Mouse (Mus musculus) MEL (cell line): Measurements from ENCODE around the gene Mprip. TPM values are rescaled to one million over a fixed set of nuclear protein-coding genes. Genes with fewer than 3 reads are reported as not detected.

Experiments
- DNase-seq: peaks from one replicate; pipeline ENCODE4 v3.0.0; 2011; ENCODE audit warnings: low read depth, low spot score
- H3K27ac ChIP-seq: 2 replicates; pipeline ENCODE4 v1.5.1; 2012; ENCODE audit warnings: low read depth, mild to moderate bottlenecking, control low read depth, low read length, moderate library complexity; ENCODE audit not compliant: control insufficient read depth
- H3K27me3 ChIP-seq, 2 experiments: fragments of 150-350 bp in 1 of 2; sonication (generic) in 1 of 2; 2 replicates each; pipeline ENCODE4 v1.6.1; 2012; ENCODE audit warnings: low read length in 2 of 2, mild to moderate bottlenecking in 2 of 2, improper control_type of control experiment in 1 of 2, moderate library complexity in 1 of 2; ENCODE audit not compliant: insufficient read depth in 2 of 2, control insufficient read depth in 1 of 2
- H3K36me3 ChIP-seq, 2 experiments: 2 replicates each; pipeline ENCODE4 v1.6.1; 2012 to 2014; ENCODE audit warnings: low read length in 2 of 2, improper control_type of control experiment in 1 of 2, inconsistent platforms in 1 of 2, mild to moderate bottlenecking in 1 of 2; ENCODE audit not compliant: insufficient read depth in 2 of 2, control insufficient read depth in 1 of 2
- H3K4me1 ChIP-seq, 2 experiments: fragments of 150-350 bp in 1 of 2; sonication (generic) in 1 of 2; 2 replicates each; pipeline ENCODE4 v1.6.1; 2012; ENCODE audit warnings: low read length in 2 of 2, improper control_type of control experiment in 1 of 2, mild to moderate bottlenecking in 1 of 2; ENCODE audit not compliant: insufficient read depth in 2 of 2, control insufficient read depth in 1 of 2
- H3K4me3 ChIP-seq, 2 experiments: fragments of 150-350 bp in 1 of 2; sonication (generic) in 1 of 2; 2 replicates each; pipeline ENCODE4 v1.5.1; 2012; ENCODE audit warnings: low read depth in 2 of 2, low read length in 2 of 2, mild to moderate bottlenecking in 2 of 2, moderate library complexity in 2 of 2, control low read depth in 1 of 2, improper control_type of control experiment in 1 of 2; ENCODE audit not compliant: control insufficient read depth in 1 of 2, insufficient read depth in 1 of 2
- H3K79me2 ChIP-seq: 2 replicates; pipeline ENCODE4 v1.6.1; 2012; ENCODE audit warnings: mild to moderate bottlenecking, low read length, moderate library complexity; ENCODE audit not compliant: control insufficient read depth, poor library complexity, insufficient read depth
- H3K9ac ChIP-seq: 2 replicates; pipeline ENCODE4 v1.6.1; 2012; ENCODE audit warnings: low read depth, mild to moderate bottlenecking, control low read depth, low read length, moderate library complexity; ENCODE audit not compliant: control insufficient read depth, poor library complexity, severe bottlenecking
- H3K9me3 ChIP-seq: fragments of 150-350 bp; sonication (generic); replicated peaks from 2 replicates; pipeline ENCODE4 v1.6.1; 2012; ENCODE audit warnings: mild to moderate bottlenecking, low read length, improper control_type of control experiment, moderate library complexity; ENCODE audit not compliant: insufficient read depth
- BHLHE40 ChIP-seq: IDR thresholded peaks from 2 replicates; pipeline ENCODE4 v1.6.1; 2012; ENCODE audit warnings: low read depth, mild to moderate bottlenecking, inconsistent platforms, low read length, improper control_type of control experiment, borderline replicate concordance
- CHD2 ChIP-seq: IDR thresholded peaks from 2 replicates; pipeline ENCODE4 v1.6.1; 2011; ENCODE audit warnings: low read length, improper control_type of control experiment
- CTCF ChIP-seq, 3 experiments: IDR thresholded peaks in 2 of 3; conservative IDR thresholded peaks in 1 of 3; 2 replicates each; pipeline ENCODE4 v1.5.1; 2011 to 2012; ENCODE audit warnings: low read length in 3 of 3, low read depth in 2 of 3, mild to moderate bottlenecking in 2 of 3, improper control_type of control experiment in 1 of 3, inconsistent platforms in 1 of 3, mixed read lengths in 1 of 3, moderate library complexity in 1 of 3; ENCODE audit not compliant: control insufficient read depth in 1 of 3, insufficient read depth in 1 of 3, poor library complexity in 1 of 3, severe bottlenecking in 1 of 3
- E2F4 ChIP-seq: IDR thresholded peaks from 2 replicates; pipeline ENCODE4 v1.6.1; 2011; ENCODE audit warnings: low read depth, low read length, improper control_type of control experiment, borderline replicate concordance
- GATA1 ChIP-seq: IDR thresholded peaks from 2 replicates; pipeline ENCODE4 v1.6.1; 2011; ENCODE audit warnings: low read depth, low read length, improper control_type of control experiment
- HCFC1 ChIP-seq: IDR thresholded peaks from 2 replicates; pipeline ENCODE4 v1.6.1; 2012; ENCODE audit warnings: low read depth, mild to moderate bottlenecking, inconsistent platforms, low read length, improper control_type of control experiment, moderate library complexity
- JUND ChIP-seq: IDR thresholded peaks from 2 replicates; pipeline ENCODE4 v1.6.1; 2011; ENCODE audit warnings: low read depth, mild to moderate bottlenecking, improper control_type of control experiment, low read length
- MAFK ChIP-seq: IDR thresholded peaks from 2 replicates; pipeline ENCODE4 v1.6.1; 2011; ENCODE audit warnings: low read depth, mild to moderate bottlenecking, low read length, improper control_type of control experiment, borderline replicate concordance
- MAX ChIP-seq: IDR thresholded peaks from 2 replicates; pipeline ENCODE4 v1.6.1; 2011; ENCODE audit warnings: low read length, improper control_type of control experiment
- MEF2A ChIP-seq: IDR thresholded peaks from 2 replicates; pipeline ENCODE4 v1.6.1; 2014; ENCODE audit warnings: low read depth, mild to moderate bottlenecking, inconsistent platforms, low read length, improper control_type of control experiment; ENCODE audit not compliant: poor library complexity, insufficient replicate concordance, severe bottlenecking; ENCODE audit errors: extremely low read depth
- MXI1 ChIP-seq: IDR thresholded peaks from 2 replicates; pipeline ENCODE4 v1.6.1; 2011; ENCODE audit warnings: mild to moderate bottlenecking, low read depth, low read length, improper control_type of control experiment
- MYB ChIP-seq: IDR thresholded peaks from 2 replicates; pipeline ENCODE4 v1.6.1; 2011; ENCODE audit warnings: mild to moderate bottlenecking, low read depth, low read length, improper control_type of control experiment
- NELFE ChIP-seq: IDR thresholded peaks from 2 replicates; pipeline ENCODE4 v1.6.1; 2011; ENCODE audit warnings: low read depth, low read length, improper control_type of control experiment
- POLR2AphosphoS2 ChIP-seq: IDR thresholded peaks from 2 replicates; pipeline ENCODE4 v1.6.1; 2011; ENCODE audit warnings: low read length, improper control_type of control experiment
- POLR2AphosphoS5 ChIP-seq: IDR thresholded peaks from 2 replicates; pipeline ENCODE4 v1.6.1; 2012; ENCODE audit warnings: low read depth, borderline replicate concordance, mild to moderate bottlenecking, inconsistent platforms, low read length, moderate library complexity, mixed read lengths
- RAD21 ChIP-seq: IDR thresholded peaks from 2 replicates; pipeline ENCODE4 v1.6.1; 2011; ENCODE audit warnings: mild to moderate bottlenecking, low read depth, low read length, improper control_type of control experiment
- RCOR1 ChIP-seq: IDR thresholded peaks from 2 replicates; pipeline ENCODE4 v1.6.1; 2012; ENCODE audit warnings: low read depth, mild to moderate bottlenecking, inconsistent platforms, low read length, improper control_type of control experiment
- SIN3A ChIP-seq: IDR thresholded peaks from 2 replicates; pipeline ENCODE4 v1.6.1; 2012; ENCODE audit warnings: low read length, improper control_type of control experiment, inconsistent platforms
- SMC3 ChIP-seq: IDR thresholded peaks from 2 replicates; pipeline ENCODE4 v1.6.1; 2011; ENCODE audit warnings: low read depth, low read length, improper control_type of control experiment
- TAL1 ChIP-seq: IDR thresholded peaks from 2 replicates; pipeline ENCODE4 v1.6.1; 2012; ENCODE audit warnings: mild to moderate bottlenecking, inconsistent platforms, low read length, moderate library complexity, mixed read lengths
- TBP ChIP-seq: IDR thresholded peaks from 2 replicates; pipeline ENCODE4 v1.8.0; 2011; ENCODE audit warnings: low read depth, low read length, improper control_type of control experiment
- TCF12 ChIP-seq: IDR thresholded peaks from 2 replicates; pipeline ENCODE4 v1.6.1; 2014; ENCODE audit warnings: low read depth, mild to moderate bottlenecking, inconsistent platforms, low read length, improper control_type of control experiment, moderate library complexity
- UBTF ChIP-seq: IDR thresholded peaks from 2 replicates; pipeline ENCODE4 v1.6.1; 2012; ENCODE audit warnings: low read depth, mild to moderate bottlenecking, inconsistent platforms, low read length, improper control_type of control experiment, moderate library complexity, borderline replicate concordance; ENCODE audit not compliant: insufficient read depth
- USF2 ChIP-seq, 2 experiments: IDR thresholded peaks; 2 replicates each; pipeline ENCODE4 v1.6.1; 2011 to 2012; ENCODE audit warnings: improper control_type of control experiment in 2 of 2, low read length in 2 of 2, borderline replicate concordance in 1 of 2, inconsistent platforms in 1 of 2, low read depth in 1 of 2, mild to moderate bottlenecking in 1 of 2; ENCODE audit not compliant: insufficient read depth in 1 of 2
- ZKSCAN1 ChIP-seq: IDR thresholded peaks from 2 replicates; pipeline ENCODE4 v1.6.1; 2012; ENCODE audit warnings: low read depth, mild to moderate bottlenecking, inconsistent platforms, low read length, improper control_type of control experiment, moderate library complexity
- ZMIZ1 ChIP-seq: IDR thresholded peaks from 2 replicates; pipeline ENCODE4 v1.6.1; 2012; ENCODE audit warnings: low read depth, mild to moderate bottlenecking, inconsistent platforms, low read length, improper control_type of control experiment, moderate library complexity
- polyA plus RNA-seq, 2 experiments: library from polyadenylated mRNA; stranded (reverse) in 1 of 2; unstranded in 1 of 2; fragments of >175 nt in 1 of 2; fragments of >200 nt in 1 of 2; gene quantifications; 2 replicates each; pipeline versions ENCODE4 v1.2.1 to v1.2.4; 2012; ENCODE audit warnings: low replicate concordance in 2 of 2, low read depth in 1 of 2; ENCODE audit not compliant: insufficient read length in 2 of 2, insufficient read depth in 1 of 2, missing spikeins in 1 of 2
- total RNA-seq: library from RNA; depleted of rRNA; stranded (reverse); fragments of 300-350 nt; gene quantifications from 2 replicates; pipeline ENCODE4 v1.2.3, GENCODE M21; 2012

Mprip gene
- total and polyA plus RNA-seq, 3 experiments, result 103 to 174 (median 142) TPM

GRCm38 (mm10) chr11:59636695-59637414 is 24.2 kb upstream of the Mprip start (continued):
- TF ChIP-seq MYB, result peak; percentile 20; the same call in 1 of the 2 replicates
- TF ChIP-seq UBTF, result no peak
- TF ChIP-seq USF2 (IDR thresholded peaks at IDR 0.05; ENCODE audit: borderline replicate concordance in 1 of 2, insufficient read depth in 1 of 2, low read depth in 1 of 2, low read length in 2 of 2), result no peak
- peak; percentile 71 for TF ChIP-seq MAX
- TF ChIP-seq E2F4, result 0 out of 2 replicates have a peak, but pooled peaks have one; percentile 66
- peak; percentile 65 for TF ChIP-seq HCFC1
- no peak for TF ChIP-seq POLR2AphosphoS2
- TF ChIP-seq CHD2, result no peak
- 0 out of 2 replicates have a peak, but pooled peaks have one; percentile 2 for TF ChIP-seq SMC3
- TF ChIP-seq RCOR1, result peak; percentile 99
- no peak for TF ChIP-seq CTCF (IDR thresholded peaks at IDR 0.05 in 2 of 3, conservative IDR thresholded peaks at IDR 0.05 in 1 of 3; ENCODE audit: control insufficient read depth in 1 of 3, insufficient read depth in 1 of 3, low read depth in 2 of 3, low read length in 3 of 3, poor library complexity in 1 of 3, severe bottlenecking in 1 of 3)
- peak; percentile 63 for TF ChIP-seq ZMIZ1
- no peak; the same call in 1 of the 2 replicates for TF ChIP-seq ZKSCAN1
- no peak for TF ChIP-seq RAD21
- peak; percentile 68; the same call in 1 of the 2 replicates for TF ChIP-seq MAFK

- no peaks in the 10 kb centered on the region for H3K9me3 ChIP-seq
- H3K4me1 ChIP-seq, result peaks cover 8 to 26% of the 10 kb centered on the region in 2 experiments
- TF ChIP-seq SMC3 (no peak), GATA1 (no peak), RAD21 (no peak), CTCF (IDR thresholded peaks at IDR 0.05 in 2 of 3, conservative IDR thresholded peaks at IDR 0.05 in 1 of 3; ENCODE audit: control insufficient read depth in 1 of 3, insufficient read depth in 1 of 3, low read depth in 2 of 3, low read length in 3 of 3, poor library complexity in 1 of 3, severe bottlenecking in 1 of 3) (no peak), RCOR1 (no peak), UBTF (no peak), MYB (no peak), JUND (no peak), MAFK (no peak), BHLHE40 (no peak), MXI1 (no peak), MEF2A (no peak), HCFC1 (no peak), NELFE (no peak), POLR2AphosphoS5 (no peak), SIN3A (no peak), TCF12 (no peak), TBP (no peak), TAL1 (no peak)
- TF ChIP-seq, all 39 proteins: peak for 0
- Histone ChIP-seq H3K27me3 (peaks cover 2 to 3% of the 10 kb centered on the region in 2 experiments; a peak in 2 of 4 replicates), H3K79me2 (no peaks in the 10 kb centered on the region), H3K4me3 (no peak overlapping the region), H3K27ac (no peak overlapping the region), H3K36me3 (peaks cover 0 to 20% of the 10 kb centered on the region in 2 experiments; a peak in 2 of 4 replicates), H3K9ac (no peak overlapping the region)
- no peak for DNase-seq
Observed at GRCm38 (mm10) chr11:59639957-59640643, 21.0 kb upstream of the Mprip start.
